Mouse (Mus musculus): ENCODE data around the gene Cpd. TPM values are rescaled to one million over a fixed set of nuclear protein-coding genes. Genes with fewer than 3 reads are reported as not detected.

The Cpd gene
- polyA plus RNA-seq, 1 experiment from 2014 or later = 3.3 TPM

DNA sequence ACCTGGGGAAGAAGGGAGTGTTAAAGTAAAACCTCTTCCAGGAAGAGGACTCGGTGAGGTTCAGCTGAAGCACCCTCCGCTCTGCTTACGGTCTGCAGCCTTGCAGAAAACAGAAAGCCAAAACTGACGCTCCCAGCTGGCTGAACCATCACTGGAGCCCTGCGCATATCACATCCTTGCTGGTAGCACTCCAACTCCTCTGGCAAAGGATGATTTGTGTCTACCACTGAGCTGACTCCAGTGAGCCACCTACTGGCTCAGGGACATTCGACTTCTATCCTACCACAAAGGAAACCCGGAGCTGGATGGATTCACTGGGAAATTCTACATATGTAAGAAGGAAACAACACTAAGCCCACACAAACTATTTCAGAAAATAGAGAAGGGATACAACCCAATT, 102.3 kb downstream of the Cpd start:
- Histone ChIP-seq H3K36me3 (ENCODE audit: control insufficient read depth, insufficient read depth) (peaks cover 21% of the 10 kb centered on the region), H3K4me1 (ENCODE audit: control insufficient read depth, low read depth, low read length) (no peaks in the 10 kb centered on the region), H3K4me2 (ENCODE audit: low read depth, low read length) (no peak overlapping the region), H3K9me3 (replicated peaks; ENCODE audit: control insufficient read depth, low read length) (no peaks in the 10 kb centered on the region), H3K27me3 (ENCODE audit: control insufficient read depth, insufficient read depth, low read depth, low read length) (no peaks in the 10 kb centered on the region), H3K27ac (ENCODE audit: low read length) (no peak overlapping the region), H3K4me3 (ENCODE audit: low read depth, low read length) (no peak overlapping the region), H3K9ac (ENCODE audit: low read depth, low read length) (no peak overlapping the region)
- ATAC-seq (ENCODE audit: low read depth) = no peak
- 69% methylated on average over 7 of the region's 7 CpGs for WGBS (ENCODE audit: insufficient replicate concordance)

DNA sequence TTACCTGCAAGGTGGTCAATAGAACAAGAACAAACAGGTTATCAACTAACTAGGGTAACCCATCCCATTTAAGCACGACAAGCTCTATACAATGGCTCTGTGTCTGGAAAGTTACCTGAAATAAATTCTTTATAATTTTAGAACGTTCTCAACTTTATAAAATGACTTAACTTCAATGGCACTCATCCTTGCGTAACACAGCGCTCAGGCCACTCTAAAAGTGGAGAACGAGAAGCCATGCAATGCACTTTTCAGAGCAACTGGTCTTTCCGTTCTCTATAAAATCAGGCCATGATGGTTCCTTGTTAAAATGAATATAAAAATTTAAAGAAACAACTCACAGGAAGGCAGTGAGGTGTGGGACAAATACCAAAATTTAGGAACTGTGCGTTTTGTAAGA, 104.3 kb downstream of the Cpd start:
- WGBS (ENCODE audit: insufficient replicate concordance) = 82% methylated on average over 7 of the region's 7 CpGs
- Histone ChIP-seq H3K4me3 (ENCODE audit: low read depth, low read length) (no peak overlapping the region), H3K4me1 (ENCODE audit: control insufficient read depth, low read depth, low read length) (no peaks in the 10 kb centered on the region), H3K36me3 (ENCODE audit: control insufficient read depth, insufficient read depth) (peaks cover 8% of the 10 kb centered on the region), H3K9ac (ENCODE audit: low read depth, low read length) (no peak overlapping the region), H3K4me2 (ENCODE audit: low read depth, low read length) (no peak overlapping the region), H3K27me3 (ENCODE audit: control insufficient read depth, insufficient read depth, low read depth, low read length) (no peaks in the 10 kb centered on the region), H3K27ac (ENCODE audit: low read length) (no peak overlapping the region), H3K9me3 (replicated peaks; ENCODE audit: control insufficient read depth, low read length) (no peaks in the 10 kb centered on the region)
- ATAC-seq (ENCODE audit: low read depth) = no peak

DNA sequence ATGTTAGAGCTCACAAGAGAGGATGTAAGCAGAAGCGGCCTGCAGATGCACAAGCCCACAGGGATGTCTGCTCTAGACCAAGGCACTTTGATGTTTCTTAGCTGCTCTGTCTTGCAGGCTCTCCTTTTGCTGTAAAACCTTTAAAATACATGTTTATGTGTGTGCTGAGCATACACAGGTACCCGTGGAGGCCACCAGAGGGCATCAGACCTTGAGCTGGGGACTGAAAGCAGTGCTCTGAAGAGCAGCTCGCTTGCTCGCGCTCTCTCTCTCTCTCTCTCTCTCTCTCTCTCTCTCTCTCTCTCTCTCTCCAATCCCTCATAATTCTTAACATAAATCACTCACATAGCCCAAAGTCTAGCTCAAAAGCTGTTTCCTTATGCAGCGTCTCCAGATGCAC, 107.7 kb downstream of the Cpd start:
- H3K27me3 ChIP-seq (ENCODE audit: control insufficient read depth, insufficient read depth, low read depth, low read length) = no peaks in the 10 kb centered on the region
- no peak overlapping the region for H3K9ac ChIP-seq (ENCODE audit: low read depth, low read length)
- no peak overlapping the region for H3K4me2 ChIP-seq (ENCODE audit: low read depth, low read length)
- H3K36me3 ChIP-seq (ENCODE audit: control insufficient read depth, insufficient read depth) = peaks cover 9% of the 10 kb centered on the region
- H3K4me3 ChIP-seq (ENCODE audit: low read depth, low read length) = no peak overlapping the region
- no peaks in the 10 kb centered on the region; the same call in 1 of the 2 replicates for H3K4me1 ChIP-seq (ENCODE audit: control insufficient read depth, low read depth, low read length)
- 75% methylated on average over 6 of the region's 6 CpGs for WGBS (ENCODE audit: insufficient replicate concordance)
- no peak for ATAC-seq (ENCODE audit: low read depth)
- no peaks in the 10 kb centered on the region for H3K9me3 ChIP-seq (replicated peaks; ENCODE audit: control insufficient read depth, low read length)
- H3K27ac ChIP-seq (ENCODE audit: low read length) = no peak overlapping the region

DNA sequence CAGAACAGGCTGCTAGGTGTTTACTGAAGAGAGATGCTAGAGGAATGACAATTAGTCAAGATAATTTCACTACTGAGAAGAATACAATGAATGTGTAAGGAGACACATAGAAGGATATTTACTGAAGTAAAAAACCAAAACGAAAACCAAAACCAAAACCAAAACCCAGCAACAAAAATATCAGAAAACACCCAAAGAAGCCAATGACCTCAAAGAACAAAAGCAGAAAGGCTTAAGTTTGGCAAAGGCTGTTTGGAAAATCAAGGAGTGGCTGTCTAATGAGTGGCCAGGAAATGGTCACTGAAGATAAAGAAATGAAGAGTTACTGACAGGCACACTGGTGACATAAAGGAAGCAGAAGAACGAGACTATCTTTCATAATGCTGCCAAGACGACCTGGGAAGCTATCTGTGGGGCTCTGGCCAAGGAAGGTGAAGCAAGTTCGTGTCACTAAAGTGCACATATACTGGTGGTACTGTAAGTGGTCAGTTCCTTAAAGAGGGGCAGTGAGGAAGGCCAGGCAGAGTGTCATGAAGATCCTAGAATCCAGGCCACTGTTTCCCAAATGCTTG, 111.0 kb downstream of the Cpd start:
- Histone ChIP-seq H3K27me3 (ENCODE audit: control insufficient read depth, insufficient read depth, low read depth, low read length) (no peaks in the 10 kb centered on the region), H3K4me1 (ENCODE audit: control insufficient read depth, low read depth, low read length) (no peaks in the 10 kb centered on the region; the same call in 1 of the 2 replicates), H3K9me3 (replicated peaks; ENCODE audit: control insufficient read depth, low read length) (no peaks in the 10 kb centered on the region), H3K9ac (ENCODE audit: low read depth, low read length) (no peak overlapping the region), H3K4me3 (ENCODE audit: low read depth, low read length) (no peak overlapping the region), H3K27ac (ENCODE audit: low read length) (no peak overlapping the region), H3K36me3 (ENCODE audit: control insufficient read depth, insufficient read depth) (peaks cover 11% of the 10 kb centered on the region), H3K4me2 (ENCODE audit: low read depth, low read length) (no peak overlapping the region)
- no peak for ATAC-seq (ENCODE audit: low read depth)
- 21% methylated on average over 4 of the region's 4 CpGs for WGBS (ENCODE audit: insufficient replicate concordance)

DNA sequence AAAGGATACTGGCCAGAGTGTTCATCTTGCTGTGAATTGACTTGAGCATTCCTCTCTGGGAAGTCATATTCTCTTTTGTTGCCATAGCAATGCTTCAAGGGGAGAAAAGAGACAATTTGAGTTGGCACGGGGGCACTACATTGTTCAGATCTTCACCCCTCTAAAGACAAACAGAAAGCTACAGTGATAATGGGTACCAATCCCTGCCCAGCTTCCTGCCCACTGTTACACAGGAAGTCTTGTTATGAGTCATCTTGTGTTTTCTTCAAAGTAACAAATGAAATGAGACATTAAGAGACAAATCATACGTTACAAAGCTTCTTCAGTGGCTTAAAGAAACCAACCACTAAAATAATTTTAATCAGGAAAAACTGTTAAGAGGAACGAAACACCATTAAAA, 112.3 kb downstream of the Cpd start:
- Histone ChIP-seq H3K27me3 (ENCODE audit: control insufficient read depth, insufficient read depth, low read depth, low read length) (no peaks in the 10 kb centered on the region), H3K27ac (ENCODE audit: low read length) (no peak overlapping the region), H3K9me3 (replicated peaks; ENCODE audit: control insufficient read depth, low read length) (no peaks in the 10 kb centered on the region), H3K4me1 (ENCODE audit: control insufficient read depth, low read depth, low read length) (no peaks in the 10 kb centered on the region; the same call in 1 of the 2 replicates), H3K9ac (ENCODE audit: low read depth, low read length) (no peak overlapping the region), H3K36me3 (ENCODE audit: control insufficient read depth, insufficient read depth) (peaks cover 16% of the 10 kb centered on the region), H3K4me3 (ENCODE audit: low read depth, low read length) (no peak overlapping the region), H3K4me2 (ENCODE audit: low read depth, low read length) (no peak overlapping the region)
- no peak for ATAC-seq (ENCODE audit: low read depth)
- WGBS (ENCODE audit: insufficient replicate concordance) = 45% methylated on average over 3 of the region's 3 CpGs

DNA sequence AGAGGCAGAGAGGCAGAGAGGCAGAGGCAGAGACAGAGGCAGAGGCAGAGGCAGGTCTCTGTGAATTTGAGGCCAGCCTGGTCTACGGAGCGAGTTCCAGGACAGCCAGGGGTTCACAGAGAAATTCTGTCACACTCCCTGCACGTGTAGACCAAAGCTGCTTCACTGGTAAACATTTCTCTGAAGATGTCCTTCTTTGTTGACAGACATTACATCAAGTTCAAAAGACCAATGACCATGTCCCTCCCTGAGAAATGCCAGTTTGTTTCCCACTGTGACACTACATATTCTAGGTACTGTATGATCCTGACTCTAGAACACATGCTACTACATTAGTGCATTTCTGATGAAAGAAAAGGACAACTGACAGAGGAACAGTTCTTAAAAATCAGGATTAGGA, 116.2 kb downstream of the Cpd start:
- no peaks in the 10 kb centered on the region for H3K27me3 ChIP-seq (ENCODE audit: control insufficient read depth, insufficient read depth, low read depth, low read length)
- no peak for ATAC-seq (ENCODE audit: low read depth)
- H3K9me3 ChIP-seq (replicated peaks; ENCODE audit: control insufficient read depth, low read length) = no peaks in the 10 kb centered on the region
- H3K27ac ChIP-seq (ENCODE audit: low read length) = no peak overlapping the region
- peaks cover 23% of the 10 kb centered on the region for H3K36me3 ChIP-seq (ENCODE audit: control insufficient read depth, insufficient read depth)
- no peak overlapping the region for H3K4me2 ChIP-seq (ENCODE audit: low read depth, low read length)
- WGBS (ENCODE audit: insufficient replicate concordance) = 64% methylated on average over 3 of the region's 3 CpGs
- no peaks in the 10 kb centered on the region for H3K4me1 ChIP-seq (ENCODE audit: control insufficient read depth, low read depth, low read length)
- H3K9ac ChIP-seq (ENCODE audit: low read depth, low read length) = no peak overlapping the region
- no peak overlapping the region for H3K4me3 ChIP-seq (ENCODE audit: low read depth, low read length)

Other genes with a start within 250 kb of the Cpd start
- 2.5 and 3.7 TPM in 2 replicates for gene Abr, start 224.7 kb downstream of the Cpd start, polyA plus RNA-seq (2015; fragmentation: Nextera tagmentation; extraction: Ambion mirVana)
- not detected in 2 replicates for gene Bhlha9, start 174.5 kb downstream of the Cpd start, polyA plus RNA-seq (2015; fragmentation: Nextera tagmentation; extraction: Ambion mirVana)
- not detected in 2 replicates for gene Trarg1, start 167.2 kb downstream of the Cpd start, polyA plus RNA-seq (2015; fragmentation: Nextera tagmentation; extraction: Ambion mirVana)
- 10.6 and 14.4 TPM in 2 replicates for gene Gosr1, start 83.4 kb downstream of the Cpd start, polyA plus RNA-seq (2015; fragmentation: Nextera tagmentation; extraction: Ambion mirVana)
- gene Tmigd1, start 55.1 kb upstream of the Cpd start, polyA plus RNA-seq (2015; fragmentation: Nextera tagmentation; extraction: Ambion mirVana) = 0.06 TPM in 1 of 2 replicates, not detected in the other
- 37.5 and 41.1 TPM in 2 replicates for gene Blmh, start 77.8 kb upstream of the Cpd start, polyA plus RNA-seq (2015; fragmentation: Nextera tagmentation; extraction: Ambion mirVana)
- 1.7 and 1.9 TPM in 2 replicates for gene Slc6a4, start 151.6 kb upstream of the Cpd start, polyA plus RNA-seq (2015; fragmentation: Nextera tagmentation; extraction: Ambion mirVana)
- 22.2 and 26.6 TPM in 2 replicates for gene Nsrp1, start 231.4 kb upstream of the Cpd start, polyA plus RNA-seq (2015; fragmentation: Nextera tagmentation; extraction: Ambion mirVana)

Measured in liver, embryonic 16.5 days (tissue).